Mouse (Mus musculus) activated CD4-positive, CD25-positive, alpha-beta regulatory T cell, adult 4 months (primary cell): ENCODE measurements around the gene Gclm. TPM values are rescaled to one million over a fixed set of nuclear protein-coding genes. Genes with fewer than 3 reads are reported as not detected.

Experiments
- ATAC-seq: one replicate; pipeline ENCODE4 v1.8.0; 2017
- polyA plus RNA-seq, 2 experiments: library from polyadenylated mRNA; unstranded; fragments of 100-300 nt; shearing (Covaris generic); gene quantifications; one replicate each; pipeline ENCODE4 v1.2.1; 2017

Gclm gene
- polyA plus RNA-seq, 2 experiments from 2014 or later = 5.2 to 6.0 TPM

DNA sequence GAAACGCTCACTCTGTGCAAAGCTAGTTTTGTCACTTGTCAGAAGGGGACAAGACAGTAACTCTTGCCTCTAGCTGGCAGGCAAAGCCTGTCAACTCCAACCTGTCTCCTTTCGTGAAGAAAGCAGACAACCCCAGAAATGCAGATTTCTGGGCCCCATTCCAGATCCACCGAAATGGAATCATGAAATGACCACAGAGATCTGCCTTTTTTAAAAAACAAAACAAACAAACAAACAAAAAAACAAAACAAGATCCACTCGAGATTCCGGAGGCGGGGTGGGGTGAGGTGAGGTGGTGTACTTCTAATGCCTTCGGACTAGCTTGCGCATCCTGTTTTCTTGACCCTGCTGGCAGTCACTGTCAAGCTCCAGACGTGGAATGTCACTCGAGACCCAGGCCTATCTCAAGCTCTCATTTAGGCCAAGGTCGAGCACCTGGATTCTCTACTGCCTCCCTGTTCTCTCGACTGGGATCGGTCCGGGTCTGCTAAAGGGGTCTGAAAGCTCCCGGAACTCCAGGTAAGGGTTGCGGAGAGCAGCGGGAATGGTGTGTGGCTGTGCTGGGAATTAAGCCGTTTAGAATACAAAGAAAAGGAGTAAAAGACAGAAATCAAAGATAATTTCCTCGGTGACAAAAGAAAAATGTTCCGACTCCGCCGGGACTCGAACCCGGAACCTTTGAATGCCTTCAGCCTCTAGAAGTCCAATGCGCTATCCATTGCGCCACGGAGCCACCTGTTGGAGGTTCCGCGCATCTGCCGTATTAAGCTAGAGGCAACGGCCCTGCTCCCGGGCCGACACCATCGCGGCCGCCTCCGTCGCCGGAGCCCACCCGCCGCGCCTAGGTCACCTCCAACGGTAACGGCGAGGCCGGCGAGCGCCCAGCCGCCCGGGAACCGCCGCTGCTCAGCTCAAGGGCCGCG, 47.2 kb downstream of the Gclm start:
- ATAC-seq = peak; percentile 83

DNA sequence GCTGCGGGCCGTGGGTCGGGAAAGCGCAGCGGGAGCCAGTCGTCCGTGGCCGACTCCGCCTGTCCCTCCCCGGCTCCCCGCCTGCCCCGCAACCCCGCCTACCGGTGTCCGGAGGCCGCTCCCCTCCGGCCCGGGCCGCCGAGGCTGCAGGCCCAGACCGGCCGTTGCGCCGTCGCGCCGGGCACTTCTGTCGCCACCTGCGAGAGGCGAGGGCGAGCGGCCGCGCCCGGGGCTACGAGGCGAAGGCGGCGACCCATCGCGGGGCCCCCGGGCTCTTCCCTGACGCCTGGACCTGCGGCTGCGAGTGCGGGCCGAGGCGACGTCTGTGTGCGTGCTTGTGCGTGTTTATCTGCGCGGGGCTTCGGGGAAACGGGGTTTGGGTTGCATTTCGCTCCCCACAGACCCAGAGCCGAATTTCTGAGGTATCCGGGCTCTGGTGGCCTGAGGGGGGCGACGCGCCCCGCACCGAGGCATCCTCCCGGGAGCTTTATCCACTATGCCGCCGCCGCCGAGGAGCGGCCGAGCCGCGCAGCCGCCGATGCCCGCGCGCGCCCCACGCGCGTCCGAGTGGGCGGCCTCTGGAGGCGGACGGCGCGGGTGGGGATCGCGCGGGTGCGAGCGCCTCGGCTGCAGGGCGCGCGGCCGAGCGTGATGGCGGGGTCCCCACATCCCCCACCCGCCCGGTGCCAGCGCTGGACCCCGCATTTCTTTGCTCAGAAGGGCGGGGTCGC, 48.0 kb downstream of the Gclm start:
- peak; percentile 29 for ATAC-seq

DNA sequence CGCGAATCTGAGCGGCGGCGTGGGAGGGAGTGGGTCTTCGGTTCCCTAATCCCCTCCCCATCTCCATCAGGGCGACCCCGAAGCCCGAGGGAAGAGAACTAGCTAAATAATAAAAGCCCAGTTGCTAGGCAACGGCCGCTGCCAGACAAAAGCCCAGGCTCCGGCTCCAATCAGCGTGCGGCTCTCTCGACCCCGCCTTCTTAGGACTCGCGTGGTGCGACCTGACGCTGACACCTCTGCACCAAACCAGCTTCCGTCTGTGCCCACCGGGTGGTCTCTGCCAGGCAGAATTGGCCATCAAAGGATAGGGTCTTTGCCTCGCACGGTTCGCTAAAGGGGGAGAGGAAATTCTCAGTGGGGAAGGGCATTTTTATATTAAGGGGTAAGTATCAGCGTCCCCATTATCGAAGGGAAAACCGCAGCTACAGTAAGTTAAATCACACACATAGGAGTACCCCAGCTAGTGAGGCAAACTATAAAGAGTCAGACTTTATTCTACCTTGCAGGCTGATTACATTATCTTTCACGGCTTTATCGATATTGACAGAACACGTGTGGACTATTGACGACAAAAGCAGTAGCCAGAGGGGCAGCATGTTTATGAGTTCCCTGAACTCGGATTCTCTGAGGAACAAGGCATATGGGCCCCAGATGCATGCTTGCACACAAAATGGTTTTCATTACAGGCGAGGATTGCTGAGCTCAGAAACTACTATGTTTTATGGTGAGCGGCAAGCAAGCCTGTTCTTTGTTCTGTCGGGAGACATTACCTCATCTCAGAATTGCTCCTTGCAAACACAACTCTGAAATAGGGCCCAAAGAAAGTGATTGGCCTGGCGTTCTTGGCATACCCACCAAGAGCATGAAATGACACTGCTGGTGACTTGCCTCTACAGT, 48.8 kb downstream of the Gclm start, which contains the start of gene Bcar3:
Bcar3 (plus strand) TSS at position 183 of the 897 bp plus-strand sequence.
- ATAC-seq = peak; percentile 82

DNA sequence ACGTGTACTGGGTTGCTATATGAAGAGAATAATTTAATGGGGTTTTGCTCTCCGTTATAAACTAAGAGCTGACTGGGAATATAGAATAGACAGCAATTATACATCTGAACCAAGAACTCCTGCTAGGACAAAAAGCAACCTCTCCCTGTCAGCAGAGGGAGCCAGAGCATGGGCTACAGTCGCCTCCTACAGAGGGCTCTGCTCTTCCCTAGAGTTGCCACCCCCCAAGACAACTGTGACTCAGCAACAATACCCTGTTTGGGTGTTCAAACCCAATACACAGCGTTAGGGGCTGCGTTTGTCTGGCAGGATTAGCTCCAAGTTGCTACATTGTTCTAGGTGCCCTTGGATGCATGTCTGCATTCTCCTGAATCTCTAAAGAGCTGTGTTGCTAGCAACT, 50.2 kb downstream of the Gclm start:
- ATAC-seq = no peak

DNA sequence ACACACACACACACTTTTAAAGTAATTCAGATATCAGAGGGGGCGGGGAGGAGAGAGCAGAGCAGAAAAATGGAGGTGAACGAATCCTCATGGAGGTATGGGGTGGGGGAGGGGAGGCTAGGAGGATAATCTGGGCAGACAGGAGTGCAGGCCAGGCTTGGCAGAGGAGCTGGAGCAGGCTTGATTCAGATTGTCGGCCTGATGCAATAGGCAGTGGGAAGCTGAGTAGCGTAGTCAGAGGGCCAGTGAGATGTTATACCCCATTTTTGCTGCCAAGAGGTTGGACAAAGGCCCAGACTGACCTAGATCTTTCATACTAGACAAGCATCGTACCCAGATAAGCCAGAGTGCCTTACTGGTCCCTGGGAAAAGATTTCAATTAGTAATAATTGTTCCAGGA, 51.6 kb downstream of the Gclm start:
- ATAC-seq = no peak

DNA sequence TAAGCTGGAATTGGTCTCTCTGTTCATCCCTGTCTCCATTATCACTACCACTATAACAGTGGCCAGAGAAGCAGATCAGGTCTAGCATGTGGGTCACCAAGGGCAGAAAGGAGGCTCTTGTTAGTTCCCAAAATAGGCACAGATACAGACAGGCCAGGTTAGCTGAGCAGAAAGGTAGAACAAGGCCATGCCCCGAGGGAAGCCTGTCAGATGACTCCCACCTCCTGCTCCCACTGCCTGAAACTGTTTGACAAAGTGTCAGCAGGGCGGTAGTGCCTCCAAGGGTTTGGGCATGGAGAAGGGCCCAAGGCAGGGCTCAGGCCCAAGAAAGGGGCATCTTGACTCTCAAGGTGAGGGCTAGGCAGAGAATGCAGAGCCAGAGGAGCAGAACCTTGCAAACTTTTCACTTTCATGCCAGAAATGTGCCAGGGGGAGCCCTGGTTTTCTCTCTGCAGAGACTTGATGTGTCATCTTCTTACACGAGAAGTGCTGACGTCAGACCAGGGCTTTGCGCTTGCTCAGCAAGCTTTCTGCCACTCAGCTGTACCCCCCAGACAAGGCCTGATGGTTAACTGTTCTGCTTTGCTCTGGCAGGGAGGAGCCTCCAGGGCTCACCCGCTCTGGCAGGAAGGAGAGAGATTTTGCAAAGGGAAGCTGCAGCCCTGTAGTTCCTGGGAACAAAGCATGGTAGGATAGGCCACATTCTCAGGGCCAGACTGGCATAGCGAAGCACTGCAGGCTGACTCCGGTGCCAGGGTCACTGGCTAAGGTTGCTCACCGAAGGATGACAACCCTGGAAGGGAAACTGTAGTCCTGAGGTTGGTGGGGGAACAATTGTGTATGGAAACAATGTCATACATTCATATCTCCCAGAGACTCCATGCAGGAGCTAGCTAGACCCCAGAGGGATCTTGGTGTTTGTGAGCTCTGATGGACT, 55.9 kb downstream of the Gclm start:
- no peak for ATAC-seq

DNA sequence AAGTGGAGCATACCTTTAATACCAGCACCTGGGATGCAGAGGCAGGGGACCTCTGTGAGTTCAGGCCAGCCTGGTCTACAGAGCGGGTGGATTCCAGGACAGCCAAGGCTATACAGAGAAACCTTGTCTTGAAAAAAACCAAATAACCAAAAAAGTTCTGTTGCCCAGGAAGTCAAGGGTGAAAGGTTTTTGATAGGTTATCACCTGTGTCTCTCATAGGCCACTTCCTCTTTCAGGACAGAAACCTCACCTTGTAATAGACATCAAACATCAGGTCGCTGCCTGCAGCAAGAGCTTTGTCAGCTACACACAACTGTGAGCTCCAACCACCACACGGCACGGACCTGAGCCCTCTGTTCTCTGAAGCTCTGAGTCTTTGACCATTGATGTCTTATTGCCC, 59.2 kb downstream of the Gclm start:
- ATAC-seq = peak; percentile 45

DNA sequence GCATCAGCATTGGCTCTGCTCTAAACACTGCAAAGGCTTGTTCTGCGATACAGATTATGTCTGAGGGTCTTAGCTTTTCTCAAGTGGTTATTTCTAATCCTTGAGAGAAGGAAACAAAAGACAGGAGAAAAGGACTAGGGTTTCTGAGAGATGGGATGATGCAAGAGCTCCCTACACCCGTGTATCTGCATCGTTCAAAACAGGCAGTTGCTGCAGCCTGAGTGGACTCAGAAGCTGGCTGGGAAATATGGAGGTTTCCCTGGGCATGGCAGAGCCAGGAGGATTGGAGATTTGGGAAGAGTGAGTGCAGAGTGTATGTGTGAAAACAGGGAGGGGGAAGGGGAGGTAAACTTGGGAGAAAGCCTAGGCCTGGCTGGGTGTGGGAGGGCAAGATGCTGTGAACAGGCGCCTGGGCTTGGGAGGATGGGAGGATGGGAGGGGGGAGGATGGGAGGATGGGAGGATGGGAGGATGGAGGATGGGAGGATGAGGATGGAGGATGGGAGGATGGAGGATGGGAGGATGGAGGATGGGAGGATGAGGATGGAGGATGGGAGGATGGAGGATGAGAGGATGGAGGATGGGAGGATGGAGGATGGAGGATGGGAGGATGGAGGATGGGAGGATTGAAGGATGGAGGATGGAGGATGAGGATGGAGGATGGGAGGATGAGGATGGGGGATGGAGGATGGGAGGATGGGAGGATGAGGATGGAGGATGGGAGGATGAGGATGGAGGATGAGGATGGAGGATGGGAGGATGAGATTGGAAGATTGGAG, 62.7 kb downstream of the Gclm start:
- ATAC-seq = no peak

DNA sequence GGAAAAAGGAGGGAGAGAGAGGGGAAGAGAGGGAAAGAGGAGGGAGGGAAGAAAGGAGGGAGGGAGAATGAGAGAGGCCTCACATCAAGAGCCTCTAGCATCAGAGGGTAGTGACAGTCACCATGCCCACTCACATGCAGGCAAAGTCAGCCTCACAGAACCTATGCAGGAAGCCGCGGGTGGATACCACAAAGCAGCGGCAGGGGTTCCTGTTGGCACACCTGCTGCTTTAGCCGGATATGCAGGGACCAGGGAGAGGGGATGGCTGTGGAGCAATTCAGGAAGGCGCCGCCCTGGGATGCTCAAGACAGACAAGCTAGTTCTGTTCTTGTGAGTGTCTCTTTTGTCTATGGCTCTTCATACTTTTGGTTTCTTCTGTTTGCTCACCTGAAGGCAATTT, 63.6 kb downstream of the Gclm start:
- ATAC-seq = no peak

DNA sequence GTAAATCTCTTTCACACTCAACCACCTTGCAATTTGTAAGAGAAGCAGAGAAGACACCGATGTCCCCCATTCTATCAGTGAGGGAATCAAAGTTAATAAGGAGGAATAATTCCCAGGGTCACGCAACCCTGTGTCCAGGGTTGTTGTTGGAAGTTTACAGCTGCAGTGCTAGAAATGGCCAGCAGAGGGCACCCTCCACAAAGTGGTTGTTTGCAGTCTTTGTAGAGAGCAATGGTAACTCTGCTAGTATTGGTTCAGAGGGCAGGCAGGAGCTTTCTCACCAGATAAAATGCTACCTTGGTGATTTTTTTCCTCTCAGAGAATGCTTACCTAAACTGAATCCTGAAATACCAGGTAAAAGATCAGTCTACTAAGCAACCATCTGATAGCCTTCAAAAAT, 66.7 kb downstream of the Gclm start:
- no peak for ATAC-seq

DNA sequence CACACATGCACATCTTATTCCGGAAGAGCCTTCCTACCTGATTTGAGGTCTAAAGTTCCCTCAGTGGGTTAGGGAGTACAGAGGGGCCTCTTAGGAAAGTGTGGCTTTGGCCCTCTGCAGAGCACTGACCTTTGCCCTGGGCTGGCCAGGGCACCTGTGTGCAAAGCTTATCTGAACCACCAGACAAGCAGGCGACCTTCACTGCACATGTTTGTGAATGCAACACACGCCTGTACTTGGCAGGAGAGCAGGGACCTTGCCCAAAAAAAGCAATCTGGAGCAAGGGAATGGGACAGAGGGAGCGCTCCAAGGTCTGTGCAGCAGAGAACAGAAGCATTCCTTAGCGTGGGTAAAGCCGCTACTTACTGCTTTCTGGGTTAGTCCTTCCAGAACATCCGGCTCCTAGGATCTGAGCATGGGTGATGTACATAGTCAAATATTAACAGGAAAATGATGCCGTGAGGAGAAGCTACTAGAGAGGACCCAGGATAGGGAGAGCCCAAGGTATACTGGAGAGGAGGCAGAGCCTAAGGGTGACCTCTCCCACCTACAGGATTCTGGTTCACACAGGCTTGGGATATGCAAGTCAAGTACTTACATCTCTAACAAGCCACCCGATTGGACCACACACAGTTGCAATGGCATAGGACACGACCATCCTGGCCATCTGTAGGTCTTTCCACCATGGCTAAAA, 67.7 kb downstream of the Gclm start:
- ATAC-seq = no peak

DNA sequence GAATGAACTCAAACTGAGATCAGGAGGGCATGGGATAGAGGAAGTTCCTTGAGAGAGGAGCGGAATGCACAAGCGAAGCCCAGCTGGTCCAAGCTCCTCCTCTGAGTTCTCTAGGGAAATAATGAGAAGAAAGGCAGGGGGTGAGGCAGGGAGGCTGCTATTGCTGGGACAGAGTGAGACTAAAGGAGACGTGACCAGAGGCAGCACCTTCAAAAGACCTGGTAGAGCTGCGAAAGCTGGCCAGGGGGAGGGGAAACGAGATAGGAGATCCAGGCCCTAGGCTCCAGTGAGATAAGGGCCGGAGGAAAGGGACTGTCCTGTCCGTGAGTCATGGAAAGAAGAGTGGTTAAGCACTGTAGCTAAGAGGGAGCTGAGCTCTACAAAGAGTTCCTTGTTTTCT, 68.6 kb downstream of the Gclm start:
- no peak for ATAC-seq

DNA sequence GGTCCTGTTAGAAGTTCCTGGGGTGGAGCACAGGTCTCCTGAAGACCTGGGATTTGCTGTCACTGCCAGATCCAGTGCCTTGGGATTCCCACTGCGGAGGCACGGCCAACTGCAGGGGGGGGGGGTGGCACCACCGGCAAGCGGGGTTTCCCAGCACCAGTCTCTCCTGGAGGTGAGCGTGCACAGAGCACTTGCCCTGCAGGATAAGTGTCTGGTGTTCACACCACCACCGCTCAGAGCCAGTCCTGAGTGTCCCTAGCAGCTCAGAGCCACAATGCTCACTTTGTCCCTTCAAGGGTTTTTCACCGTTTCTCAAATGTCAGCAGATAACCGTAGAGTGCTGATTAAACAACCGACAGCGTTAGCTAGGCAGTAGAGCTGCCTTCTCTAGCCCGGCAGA, 71.3 kb downstream of the Gclm start:
- no peak for ATAC-seq

DNA sequence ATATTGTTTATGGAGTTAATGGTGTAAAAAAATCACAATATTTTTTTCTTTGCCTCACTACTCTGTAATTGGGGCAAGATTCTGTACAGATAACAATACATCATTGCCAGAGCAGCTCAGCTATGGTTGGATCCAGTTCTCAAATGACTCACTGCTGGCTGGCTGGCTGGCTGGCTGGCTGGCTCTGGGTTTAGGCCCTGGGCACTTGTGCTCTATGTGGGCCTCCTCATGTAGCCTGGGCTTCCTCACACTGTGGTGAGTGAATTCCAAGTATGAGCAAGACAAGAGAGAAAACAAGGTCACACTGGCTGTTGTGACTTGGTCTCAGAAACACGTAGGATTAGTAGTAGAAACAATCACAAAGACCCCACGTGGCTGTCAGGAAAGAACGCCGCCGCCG, 72.0 kb downstream of the Gclm start:
- no peak for ATAC-seq

Other genes with a start within 250 kb of the Gclm start
- gene Abca4, start 201.1 kb upstream of the Gclm start, polyA plus RNA-seq = not detected
- 100 to 1,000 TPM in 1 of 2 experiments, 10 to 100 TPM in 1; 92.1 to 105 TPM for gene Dnttip2, start 28.8 kb downstream of the Gclm start, polyA plus RNA-seq
- gene Bcar3, start 48.6 kb downstream of the Gclm start, polyA plus RNA-seq = under 1 TPM; 0.61 to 0.70 TPM